Comparison of ENCODE assay signal across 9 mouse cellular contexts in the genomic region with DNA sequence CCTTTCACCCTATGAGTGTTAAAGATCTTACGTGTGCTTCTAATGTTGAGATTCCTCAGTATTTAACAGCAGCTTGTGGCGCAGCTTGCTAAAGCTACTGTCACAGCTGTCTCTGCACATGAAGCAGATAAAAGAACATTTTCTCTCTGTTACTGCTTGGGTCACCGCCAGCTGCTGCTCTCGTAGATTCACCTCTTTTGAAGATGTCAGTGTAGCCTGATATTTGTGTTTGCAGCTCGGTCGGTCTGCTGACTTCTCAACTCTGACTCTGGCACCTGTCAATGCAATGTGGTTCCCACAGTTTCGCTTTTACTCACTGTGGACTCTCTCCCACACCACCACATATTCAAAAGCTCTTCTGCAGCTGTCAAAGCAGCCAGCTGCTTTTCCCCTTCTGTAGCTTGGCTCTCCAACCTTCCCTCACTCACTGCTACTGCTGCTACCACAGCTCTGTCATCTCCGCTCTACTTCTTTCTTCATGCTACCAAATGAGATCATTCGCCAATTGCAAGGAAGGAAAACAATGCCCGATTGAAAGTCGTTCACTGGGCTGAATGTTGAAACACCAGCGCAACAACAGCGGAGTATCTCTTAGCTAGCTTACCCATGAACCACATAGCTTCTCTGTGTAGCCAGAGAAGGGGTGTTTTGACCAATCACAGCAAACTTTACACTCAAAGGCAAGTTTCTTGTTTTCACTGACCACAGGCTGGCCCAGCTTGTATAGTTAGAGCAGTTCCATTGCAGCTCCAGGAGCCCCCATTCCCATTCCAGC. TPM values are rescaled to one million over a fixed set of nuclear protein-coding genes. Genes with fewer than 3 reads are reported as not detected.
DNase-seq lines count a peak whose midpoint lies in the region; ATAC-seq and TF ChIP-seq lines count a peak whose summit lies in the region.
"Had no signal": no experiment of that assay in that cellular context is flagged by ENCODE, and none has a peak within 500 bp of the region (broad histone marks: within the 10 kb centered on the region; RNA-seq: fewer than 3 reads in every experiment).

No protein-coding gene starts in this region.

- no peaks in the 10 kb centered on the region for H3K36me3 ChIP-seq in liver, postnatal 0 days (replicated peaks; ENCODE audit: insufficient read depth, low read length)
- no peaks in the 10 kb centered on the region for H3K36me3 ChIP-seq in forebrain, postnatal 0 days (ENCODE audit: insufficient read depth)

- H3K9ac ChIP-seq in liver, postnatal 0 days (replicated peaks) = no peak overlapping the region
- H3K9ac ChIP-seq in forebrain, postnatal 0 days = no peak overlapping the region
- H3K9ac ChIP-seq: liver, embryonic 14.5 days had no signal

- WGBS in liver, postnatal 0 days (ENCODE audit: insufficient replicate concordance) = 64% methylated on average over 13 of the region's 13 CpGs
- 50% methylated on average over 13 of the region's 13 CpGs for WGBS in forebrain, postnatal 0 days

- no peaks in the 10 kb centered on the region for H3K4me1 ChIP-seq in liver, postnatal 0 days (ENCODE audit: insufficient read depth)
- H3K4me1 ChIP-seq in forebrain, postnatal 0 days (ENCODE audit: insufficient read depth) = no peaks in the 10 kb centered on the region

- ATAC-seq in liver, postnatal 0 days = peak; percentile 75
- ATAC-seq in forebrain, postnatal 0 days = peak; percentile 87
- no peak for ATAC-seq in cerebellum, adult (ENCODE audit: insufficient number of reproducible peaks, low FRiP score, low TSS enrichment)

- no peak overlapping the region for H3K4me3 ChIP-seq in liver, postnatal 0 days (ENCODE audit: low read depth, low read length)
- no peak overlapping the region for H3K4me3 ChIP-seq in forebrain, postnatal 0 days (ENCODE audit: low read depth, low read length)
- peak overlapping the region; percentile 33 for H3K4me3 ChIP-seq in layer of hippocampus, adult 2 months

- H3K9me3 ChIP-seq in liver, postnatal 0 days (ENCODE audit: low read length) = no peaks in the 10 kb centered on the region
- no peaks in the 10 kb centered on the region for H3K9me3 ChIP-seq in forebrain, postnatal 0 days (ENCODE audit: low read length)

- no peak for TF ChIP-seq EP300 in liver, postnatal 0 days (IDR thresholded peaks at IDR 0.05; ENCODE audit: low read depth)

- no peak overlapping the region for H3K4me2 ChIP-seq in liver, postnatal 0 days (ENCODE audit: low read depth, low read length)
- H3K4me2 ChIP-seq in forebrain, postnatal 0 days (ENCODE audit: low read depth) = peak overlapping the region; percentile 19; the same call in 1 of the 2 replicates

- no peak overlapping the region for H3K27ac ChIP-seq in liver, postnatal 0 days (ENCODE audit: low read depth)
- H3K27ac ChIP-seq in forebrain, postnatal 0 days (ENCODE audit: low read depth, low read length) = no peak overlapping the region
- H3K27ac ChIP-seq in layer of hippocampus, adult 2 months = peak overlapping the region; percentile 46; the same call in 1 of the 2 replicates
- H3K27ac ChIP-seq: liver, embryonic 14.5 days had no signal

- no peak for TF ChIP-seq CTCF in liver, postnatal 0 days (IDR thresholded peaks at IDR 0.05; ENCODE audit: low read depth)
- TF ChIP-seq CTCF in forebrain, postnatal 0 days (IDR thresholded peaks at IDR 0.05; ENCODE audit: low read depth) = no peak
- no peak for TF ChIP-seq CTCF in layer of hippocampus, adult 2 months (conservative IDR thresholded peaks at IDR 0.05)

- no peaks in the 10 kb centered on the region for H3K27me3 ChIP-seq in liver, postnatal 0 days (ENCODE audit: insufficient read depth, low read length)
- no peaks in the 10 kb centered on the region for H3K27me3 ChIP-seq in forebrain, postnatal 0 days (ENCODE audit: insufficient read depth, low read length)

- peak; percentile 19 for DNase-seq in liver, postnatal 0 days
- DNase-seq in liver = no peak
- DNase-seq in forebrain, postnatal 0 days = peak; percentile 46
- DNase-seq in layer of hippocampus, adult 2 months (ENCODE audit: low spot score in 2 of 2) = peak; percentile 9 to 13
- DNase-seq in lung, postnatal 4 days = peak; percentile 13 to 43
- peak; percentile 31 for DNase-seq in telencephalon, adult 2 months (ENCODE audit: low read depth, low spot score)
- no peak for DNase-seq in urinary bladder, postnatal 14 days (ENCODE audit: low spot score)

RNA-seq across cellular contexts. Expression of gene Fam174a, which starts 45.3 kb away (rescaled TPM):
- 14.5 and 16.0 TPM in 2 replicates for polyA plus RNA-seq in liver, postnatal 0 days (2015; fragmentation: Nextera tagmentation; extraction: Ambion mirVana)
- total RNA-seq in forebrain, postnatal 0 days (2014; rRNA removed) = 20.8 and 25.7 TPM in 2 replicates
- polyA plus RNA-seq in forebrain, postnatal 0 days (2015; fragmentation: Nextera tagmentation; extraction: Ambion mirVana) = 26.1 and 30.0 TPM in 2 replicates
- total RNA-seq in layer of hippocampus, adult 2 months (2021) = 10 to 100 TPM; 37.5 to 43.2 TPM

Comparison
In these comparisons a context has a peak if more than half of its experiments do, and no peak if none do; other contexts are left out.
1. DNase-seq: peak in liver, postnatal 0 days (single experiment), forebrain, postnatal 0 days (single experiment), layer of hippocampus, adult 2 months (2 of 2), lung, postnatal 4 days (2 of 2) and telencephalon, adult 2 months (single experiment); none in liver (single experiment) and urinary bladder, postnatal 14 days (single experiment).